Mouse (Mus musculus) cortical plate, adult 2 months (tissue): ENCODE data around the gene Nudt15. TPM values are rescaled to one million over a fixed set of nuclear protein-coding genes. Genes with fewer than 3 reads are reported as not detected.
A peak's percentile ranks its signal among the peaks of the same experiment; 100 is the strongest.
"Not testable (repeated sequence)": the region's sequence is repeated elsewhere in the genome, so short reads cannot be mapped to it uniquely, and the experiment has no call there.

Source experiments
- H3K27ac ChIP-seq: fragments of 200-500 bp; 2 replicates; pipeline ENCODE4 v1.5.1; 2012; ENCODE audit warnings: low read length, control low read depth, inconsistent platforms; ENCODE audit not compliant: insufficient read depth
- H3K4me1 ChIP-seq: fragments of 200-500 bp; 2 replicates; pipeline ENCODE4 v1.6.1; 2011; ENCODE audit warnings: low read length; ENCODE audit not compliant: control insufficient read depth, insufficient read depth
- H3K4me3 ChIP-seq: fragments of 200-500 bp; 2 replicates; pipeline ENCODE4 v1.5.1; 2011; ENCODE audit warnings: mild to moderate bottlenecking, low read length, control low read depth; ENCODE audit not compliant: insufficient read depth
- CTCF ChIP-seq: fragments of 200-500 bp; IDR thresholded peaks from 2 replicates; pipeline ENCODE4 v1.5.1; 2011; ENCODE audit warnings: mild to moderate bottlenecking, control low read depth, low read length; ENCODE audit not compliant: insufficient read depth; ENCODE audit errors: extremely low read depth
- POLR2A ChIP-seq: fragments of 200-500 bp; IDR thresholded peaks from 2 replicates; pipeline ENCODE4 v1.6.1; 2011; ENCODE audit warnings: mild to moderate bottlenecking, low read length, control low read depth; ENCODE audit not compliant: insufficient read depth; ENCODE audit errors: extremely low read depth
- polyA plus RNA-seq: library from polyadenylated mRNA; depleted of rRNA; stranded (reverse); fragments of >200 nt; gene quantifications from 2 replicates; pipeline ENCODE4 v1.2.3, GENCODE M21; 2012

Nudt15 gene
- polyA plus RNA-seq, 1 experiment = 3.5 TPM

DNA sequence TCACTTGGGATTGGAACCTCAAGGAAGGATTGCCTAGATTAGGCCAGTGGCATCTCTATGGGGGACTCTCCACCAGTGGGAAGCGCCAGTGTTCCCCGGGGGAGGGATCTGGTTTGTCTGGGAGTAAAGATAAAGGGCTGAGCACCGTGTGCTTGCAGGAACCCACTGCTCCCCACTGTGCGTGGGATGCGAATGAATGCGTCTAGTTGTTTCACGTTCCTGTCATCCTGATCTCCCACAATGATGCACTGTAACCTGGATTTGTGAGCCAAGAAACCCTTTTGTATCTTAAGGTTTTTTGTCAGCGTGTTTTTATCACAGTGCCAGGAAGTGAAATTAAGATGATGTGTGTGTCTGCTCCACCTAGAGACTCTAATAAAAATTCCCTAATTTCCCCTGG is 2.7 kb upstream of the Nudt15 start:
- TF ChIP-seq CTCF (no peak), POLR2A (no peak)
- no peak overlapping the region for H3K4me3 ChIP-seq
- no peak overlapping the region for H3K27ac ChIP-seq
- H3K4me1 ChIP-seq = peaks cover 5% of the 10 kb centered on the region; the same call in 1 of the 2 replicates

DNA sequence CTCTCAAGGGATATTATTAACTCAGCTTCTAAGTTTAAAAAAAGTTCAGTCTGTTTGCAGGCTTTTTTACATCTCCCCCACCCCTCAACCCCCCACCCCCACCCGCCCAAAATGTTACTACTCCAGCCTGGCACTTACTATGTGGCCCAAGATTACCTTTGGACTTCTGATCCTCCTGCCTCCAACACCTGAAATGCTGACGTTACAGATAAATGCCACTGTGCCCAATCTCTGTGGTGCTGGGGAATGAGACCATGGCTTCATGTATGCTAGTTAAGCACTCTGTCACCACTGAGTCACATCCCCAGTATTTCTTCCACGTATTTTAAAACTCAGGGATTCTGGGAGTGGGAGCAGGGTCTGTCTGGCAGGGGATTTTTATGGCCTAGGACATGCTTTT is 2.2 kb upstream of the Nudt15 start:
- Histone ChIP-seq H3K4me3 (no peak overlapping the region), H3K27ac (no peak overlapping the region), H3K4me1 (peaks cover 5% of the 10 kb centered on the region; the same call in 1 of the 2 replicates)
- no peak for TF ChIP-seq CTCF
- no peak for TF ChIP-seq POLR2A

DNA sequence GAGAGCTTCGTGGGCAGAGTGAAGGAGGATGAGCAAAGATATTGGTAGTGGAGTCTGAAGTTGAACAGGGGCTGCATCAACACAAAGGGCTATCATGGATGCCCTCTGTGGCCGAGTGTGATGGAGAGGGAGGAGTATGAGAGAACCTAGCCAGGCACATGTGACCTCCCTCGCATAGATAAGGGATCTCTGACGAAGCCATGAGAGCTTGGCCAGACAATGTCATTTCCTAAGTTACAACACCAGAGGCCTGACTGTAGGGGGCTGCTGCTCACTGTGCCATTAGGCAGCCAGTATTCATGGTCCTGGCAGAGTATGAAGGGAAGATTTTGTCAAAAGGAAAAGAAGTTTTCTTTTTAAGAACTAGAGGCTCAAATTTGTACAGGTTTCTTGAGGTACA is 1.0 kb downstream of the Nudt15 start:
- TF ChIP-seq CTCF (no peak), POLR2A (no peak)
- Histone ChIP-seq H3K4me1 (no peaks in the 10 kb centered on the region), H3K4me3 (no peak overlapping the region), H3K27ac (no peak overlapping the region)

DNA sequence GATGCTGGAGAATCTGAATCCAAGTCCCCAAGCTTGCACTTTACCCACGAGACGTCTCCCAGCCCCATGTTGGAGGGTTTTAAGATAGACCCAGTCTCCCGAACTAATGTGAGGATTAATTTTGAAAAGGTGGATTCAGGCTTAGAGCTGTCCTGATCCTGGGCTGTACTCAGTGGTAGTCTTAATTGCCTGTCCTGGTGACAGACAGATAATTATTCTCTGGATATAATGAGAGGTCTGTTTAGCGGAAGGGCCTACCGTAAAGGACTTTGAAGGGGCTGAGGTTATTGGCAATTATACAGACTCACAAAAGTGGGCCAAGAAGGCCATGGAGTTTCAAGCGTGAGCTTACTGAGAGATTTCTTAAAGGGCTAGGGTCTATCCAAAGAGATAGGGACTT is 4.3 kb downstream of the Nudt15 start:
- Histone ChIP-seq H3K27ac (no peak overlapping the region), H3K4me1 (no peaks in the 10 kb centered on the region), H3K4me3 (no peak overlapping the region)
- TF ChIP-seq CTCF (no peak), POLR2A (no peak)

DNA sequence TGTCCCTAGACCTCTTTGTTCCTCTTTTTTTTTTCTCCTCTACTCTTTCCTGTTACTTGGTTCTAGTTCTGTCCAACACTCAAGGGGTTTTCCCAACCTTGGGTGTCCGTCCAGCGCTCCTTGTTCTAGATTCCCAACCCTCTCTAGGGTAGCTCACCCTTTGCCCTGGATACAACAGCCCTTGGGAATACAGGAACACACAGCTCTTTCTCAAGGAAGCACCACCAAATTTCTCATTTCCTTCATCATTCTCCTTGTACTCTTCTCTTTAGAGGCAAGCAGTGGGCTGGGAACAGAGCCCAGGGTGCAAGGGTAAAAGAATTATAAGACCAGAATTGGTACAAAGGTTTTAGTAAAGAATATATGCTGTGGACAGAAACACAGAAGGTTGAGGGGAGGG is 12.4 kb downstream of the Nudt15 start:
- H3K27ac ChIP-seq = no peak overlapping the region
- no peaks in the 10 kb centered on the region for H3K4me1 ChIP-seq
- H3K4me3 ChIP-seq = no peak overlapping the region
- TF ChIP-seq CTCF (no peak), POLR2A (no peak)

DNA sequence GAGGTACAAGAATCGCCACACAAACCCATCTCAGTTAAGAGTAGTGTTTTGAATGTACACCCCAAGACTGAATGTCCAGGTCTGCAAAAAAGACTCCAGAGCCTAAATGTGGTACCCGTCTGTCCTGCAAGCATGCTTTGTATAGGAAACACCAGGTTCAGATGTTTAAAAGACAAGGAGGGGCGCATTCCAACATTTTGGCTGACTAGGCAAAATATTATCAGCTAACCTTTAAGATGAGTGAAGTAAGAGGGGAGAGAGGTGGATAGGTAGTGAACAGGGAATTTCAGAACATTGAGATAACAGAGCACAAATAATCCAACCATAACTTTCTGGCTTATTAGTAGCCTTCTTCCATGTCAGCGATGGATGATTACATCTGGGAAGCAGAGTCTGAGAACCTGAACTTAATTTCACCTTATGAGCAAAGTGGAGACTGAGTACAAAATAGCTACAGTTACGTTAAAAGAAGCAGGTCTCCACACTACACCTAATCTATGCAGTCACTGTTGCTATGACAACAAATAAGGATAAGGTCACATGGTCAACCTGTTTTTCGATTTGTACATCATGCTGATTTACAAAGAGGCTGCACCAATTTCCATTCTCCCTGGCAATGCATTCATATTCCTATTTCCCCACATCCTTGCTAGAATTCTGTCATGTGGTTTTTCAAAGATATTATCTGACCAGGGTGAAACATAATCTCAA is 14.1 kb downstream of the Nudt15 start:
- Histone ChIP-seq H3K4me3 (no peak overlapping the region), H3K27ac (no peak overlapping the region), H3K4me1 (no peaks in the 10 kb centered on the region)
- no peak for TF ChIP-seq CTCF
- TF ChIP-seq POLR2A = no peak

DNA sequence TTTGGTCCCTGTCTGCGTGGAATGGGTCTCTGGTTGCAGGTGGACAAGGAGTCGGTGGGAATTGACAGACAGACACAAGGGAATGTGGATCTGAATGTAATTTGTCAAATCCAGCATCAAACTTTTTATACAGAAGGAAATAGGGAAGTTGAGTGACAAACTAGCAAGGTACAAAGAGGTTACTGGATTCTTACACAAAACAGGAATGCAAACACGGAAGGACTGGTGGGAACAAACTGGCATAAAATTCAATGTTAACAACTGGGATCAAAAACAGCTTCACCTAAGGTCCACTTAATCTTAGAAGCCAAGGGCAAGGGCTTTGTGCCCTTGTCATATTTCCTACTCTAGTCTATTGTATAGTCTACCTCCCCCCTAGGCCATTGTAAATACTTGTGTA is 19.4 kb downstream of the Nudt15 start:
- H3K4me1 ChIP-seq, H3K4me3 ChIP-seq, H3K27ac ChIP-seq: not testable (repeated sequence)

DNA sequence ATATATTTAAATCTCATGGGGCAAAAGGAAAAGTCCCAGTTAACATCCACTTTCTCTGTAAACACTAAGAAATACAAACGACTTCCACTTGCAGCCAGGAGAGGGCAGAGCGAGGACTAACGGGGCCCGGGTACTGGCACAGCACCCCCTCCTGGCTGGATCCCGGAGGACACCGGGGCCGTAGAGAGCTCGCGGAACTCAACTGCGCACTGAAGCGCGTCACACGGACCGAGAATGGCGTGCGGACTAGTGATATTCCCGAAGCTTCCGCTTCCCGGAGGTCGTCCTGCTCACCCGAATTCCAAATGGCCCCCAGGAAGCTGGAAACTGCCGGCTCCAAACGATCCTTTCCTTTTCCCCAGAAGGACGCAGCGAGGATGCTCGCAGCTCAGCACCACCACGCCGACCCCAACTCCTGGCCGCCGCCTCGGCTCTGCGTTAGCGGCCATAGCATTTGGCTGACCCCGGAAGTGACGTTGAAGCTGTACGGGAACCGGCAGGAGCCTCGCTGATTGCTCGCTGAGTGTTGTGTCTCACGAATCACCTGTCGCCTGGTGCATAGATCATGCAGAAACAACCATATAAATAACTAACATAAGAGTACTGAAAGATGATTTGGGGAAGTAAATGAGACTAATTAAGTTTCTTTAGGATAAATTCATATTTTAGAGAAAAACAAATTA is 23.1 kb downstream of the Nudt15 start, which contains the start of gene Sucla2:
TSS of gene Sucla2 (plus strand) at position 554 of the 683 bp plus-strand sequence.
- TF ChIP-seq POLR2A (no peak), CTCF (peak; percentile 98)
- H3K4me3 ChIP-seq = peak within 1 kb of the TSS; percentile 33
- peak within 1 kb of the TSS; percentile 97 for H3K27ac ChIP-seq
- H3K4me1 ChIP-seq = no peaks in the 10 kb centered on the region

DNA sequence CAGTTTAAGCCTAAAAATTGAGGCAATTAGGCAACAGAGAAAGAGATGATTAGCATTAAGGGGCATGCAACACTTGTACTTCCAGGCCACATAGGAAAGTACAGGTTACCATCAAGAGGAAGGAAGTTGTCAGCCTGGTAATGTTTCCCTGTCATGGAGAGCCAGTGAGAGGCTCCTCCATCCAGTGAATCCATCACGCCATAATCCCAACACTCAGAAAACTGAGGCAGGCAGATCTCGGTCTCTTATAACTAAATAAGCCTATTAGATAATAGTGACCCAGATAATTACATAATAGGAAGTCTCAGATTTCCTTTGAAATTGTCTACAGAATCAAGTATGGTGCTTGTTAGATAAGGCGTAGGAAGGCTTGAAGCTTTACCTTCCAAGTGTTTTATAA is 23.9 kb downstream of the Nudt15 start:
- Histone ChIP-seq H3K4me1 (no peaks in the 10 kb centered on the region), H3K27ac (no peak overlapping the region), H3K4me3 (no peak overlapping the region)
- TF ChIP-seq POLR2A (no peak), CTCF (no peak)
